Comparison of ENCODE assay signal across 12 mouse cellular contexts in genomic region chr2:35831904-35832581, GRCm38 (mm10).
DNase-seq lines count a peak whose midpoint lies in the region; ATAC-seq and TF ChIP-seq lines count a peak whose summit lies in the region.
"Had no signal": no experiment of that assay in that cellular context is flagged by ENCODE, and none has a peak within 500 bp of the region (broad histone marks: within the 10 kb centered on the region; RNA-seq: fewer than 3 reads in every experiment).

No protein-coding gene starts in this region.

- peaks cover 9% of the 10 kb centered on the region for H3K9me3 ChIP-seq in heart, embryonic 14.5 days (ENCODE audit: control insufficient read depth, low read length)
- H3K9me3 ChIP-seq: forebrain, embryonic 15.5 days had no signal

- TF ChIP-seq POLR2A in thymus, adult 2 months (IDR thresholded peaks at IDR 0.05; ENCODE audit: control insufficient read depth, extremely low read depth, insufficient read depth, low read length, poor library complexity), result no peak

- no peaks in the 10 kb centered on the region for H3K36me3 ChIP-seq in heart, embryonic 14.5 days (ENCODE audit: control insufficient read depth, insufficient read depth, low read length)
- no peaks in the 10 kb centered on the region for H3K36me3 ChIP-seq in thymus, adult 2 months (ENCODE audit: control insufficient read depth, insufficient read depth, low read length)
- H3K36me3 ChIP-seq: forebrain, embryonic 15.5 days had no signal

- peaks cover 22 to 30% of the 10 kb centered on the region in 2 experiments for H3K4me1 ChIP-seq in heart, embryonic 14.5 days (ENCODE audit: control insufficient read depth in 2 of 2, insufficient read depth in 2 of 2, low read length in 2 of 2)
- peaks cover 31% of the 10 kb centered on the region for H3K4me1 ChIP-seq in thymus, adult 2 months (replicated peaks; ENCODE audit: control insufficient read depth, insufficient read depth, low read length)

- DNase-seq in heart, adult 9 months (ENCODE audit: low spot score in 2 of 2), result no peak
- peak; percentile 10 for DNase-seq in thymus, adult 2 months
- no peak for DNase-seq in thymus, postnatal 25 days
- no peak for DNase-seq in T-cell, adult 2 months (ENCODE audit: low spot score)
- no peak for DNase-seq in layer of hippocampus, adult 11-12 months (ENCODE audit: low spot score)
- DNase-seq: cerebellum, adult 9-10 months had no signal

- H3K9ac ChIP-seq in heart, embryonic 14.5 days (ENCODE audit: low read length), result no peak overlapping the region
- H3K9ac ChIP-seq: forebrain, embryonic 15.5 days had no signal

- 72% methylated on average over 10 of the region's 10 CpGs for WGBS in heart, embryonic 14.5 days
- 14% methylated on average over 10 of the region's 10 CpGs for WGBS in thymus, adult 2 months

- H3K4me3 ChIP-seq in heart, embryonic 14.5 days (ENCODE audit: control insufficient read depth in 1 of 2, insufficient read depth in 1 of 2, low read depth in 1 of 2, low read length in 2 of 2), result no peak overlapping the region
- H3K4me3 ChIP-seq in thymus, adult 2 months (ENCODE audit: control insufficient read depth, insufficient read depth, low read length), result no peak overlapping the region
- H3K4me3 ChIP-seq: forebrain, embryonic 15.5 days; layer of hippocampus, adult 2 months; left cerebral cortex, adult 2 months had no signal

- no peak overlapping the region for H3K4me2 ChIP-seq in heart, embryonic 14.5 days (ENCODE audit: low read length)
- H3K4me2 ChIP-seq: forebrain, embryonic 15.5 days; midbrain, embryonic 11.5 days had no signal

- no peak for ATAC-seq in heart, embryonic 14.5 days (ENCODE audit: insufficient number of reproducible peaks, insufficient read depth, low FRiP score, low read depth)
- ATAC-seq in hematopoietic stem cell, adult 5-6 weeks (replicated peaks in 1 of 2; ENCODE audit: insufficient read depth in 1 of 2, low FRiP score in 2 of 2, low TSS enrichment in 1 of 2, low read depth in 1 of 2, poor library complexity in 2 of 2, severe bottlenecking in 2 of 2), result peak; percentile 9 to 12; a peak in 2 of 4 replicates
- ATAC-seq: forebrain, embryonic 15.5 days had no signal

- TF ChIP-seq CTCF in thymus, adult 2 months (IDR thresholded peaks at IDR 0.05; ENCODE audit: borderline replicate concordance, control insufficient read depth, extremely low read depth, insufficient read depth, low read length, poor library complexity), result no peak

- no peaks in the 10 kb centered on the region for H3K27me3 ChIP-seq in heart, embryonic 14.5 days (ENCODE audit: control insufficient read depth, insufficient read depth, low read length)
- H3K27me3 ChIP-seq in thymus, adult 2 months (ENCODE audit: control insufficient read depth, insufficient read depth, low read length), result no peaks in the 10 kb centered on the region
- H3K27me3 ChIP-seq: forebrain, embryonic 15.5 days had no signal

- peak overlapping the region; percentile 1 to 43; a peak in 2 of 4 replicates for H3K27ac ChIP-seq in heart, embryonic 14.5 days (replicated peaks in 1 of 2; ENCODE audit: control insufficient read depth in 1 of 2, insufficient read depth in 1 of 2, low read depth in 2 of 2, low read length in 2 of 2)
- peak overlapping the region; percentile 91 for H3K27ac ChIP-seq in thymus, adult 2 months (ENCODE audit: control insufficient read depth, insufficient read depth, low read length)
- H3K27ac ChIP-seq: layer of hippocampus, adult 2 months; left cerebral cortex, adult 2 months had no signal
